Mouse (Mus musculus) limb, embryonic 13.5 days (tissue): ENCODE results near the gene Ubac2. TPM values are rescaled to one million over a fixed set of nuclear protein-coding genes. Genes with fewer than 3 reads are reported as not detected.
A peak's percentile ranks its signal among the peaks of the same experiment; 100 is the strongest.

Source experiments
- ATAC-seq: fragments of 200-750 bp; cut with Nextera tagmentation; 2 replicates; pipeline ENCODE4 v1.8.0; 2017; ENCODE audit warnings: low read depth, moderate number of reproducible peaks, moderate TSS enrichment; ENCODE audit not compliant: low FRiP score
- H3K27ac ChIP-seq: fragments of 300-500 bp; sonication (generic); 2 replicates; pipeline ENCODE4 v1.5.1; 2015; ENCODE audit warnings: inconsistent platforms, mild to moderate bottlenecking, moderate library complexity
- H3K27me3 ChIP-seq: fragments of 300-500 bp; sonication (generic); 2 replicates; pipeline ENCODE4 v1.6.1; 2015; ENCODE audit warnings: mild to moderate bottlenecking, inconsistent platforms
- H3K36me3 ChIP-seq: fragments of 300-500 bp; sonication (generic); 2 replicates; pipeline ENCODE4 v1.6.1; 2015; ENCODE audit warnings: inconsistent platforms, mild to moderate bottlenecking, moderate library complexity
- H3K4me1 ChIP-seq: fragments of 300-500 bp; sonication (generic); 2 replicates; pipeline ENCODE4 v1.6.1; 2015; ENCODE audit warnings: inconsistent platforms
- H3K4me2 ChIP-seq: fragments of 300-500 bp; sonication (generic); replicated peaks from 2 replicates; pipeline ENCODE4 v1.6.1; 2015; ENCODE audit warnings: inconsistent platforms, mild to moderate bottlenecking, moderate library complexity
- H3K4me3 ChIP-seq: fragments of 300-500 bp; sonication (generic); 2 replicates; pipeline ENCODE4 v1.5.1; 2015; ENCODE audit warnings: moderate library complexity, mild to moderate bottlenecking, inconsistent platforms
- H3K9ac ChIP-seq: fragments of 300-500 bp; sonication (generic); 2 replicates; pipeline ENCODE4 v1.6.1; 2015; ENCODE audit warnings: mild to moderate bottlenecking, inconsistent platforms
- H3K9me3 ChIP-seq: fragments of 300-500 bp; sonication (generic); 2 replicates; pipeline ENCODE4 v1.6.1; 2016; ENCODE audit warnings: inconsistent platforms
- WGBS: fragments of 180-500 bp; shearing (Covaris S2); methylation state at CpG from one replicate; pipeline ENCODE4 v1.1.7; 2015; 5-methylcytosine and 5-hydroxymethylcytosine counted together
- polyA plus RNA-seq: library from polyadenylated mRNA; unstranded; fragments of >200 nt; fragmentation: Nextera tagmentation; extraction: Ambion mirVana; gene quantifications from 2 replicates; pipeline ENCODE4 v1.2.1, GENCODE M21; 2015

The Ubac2 gene
- polyA plus RNA-seq, 1 experiment from 2014 or later = 71.6 TPM

DNA sequence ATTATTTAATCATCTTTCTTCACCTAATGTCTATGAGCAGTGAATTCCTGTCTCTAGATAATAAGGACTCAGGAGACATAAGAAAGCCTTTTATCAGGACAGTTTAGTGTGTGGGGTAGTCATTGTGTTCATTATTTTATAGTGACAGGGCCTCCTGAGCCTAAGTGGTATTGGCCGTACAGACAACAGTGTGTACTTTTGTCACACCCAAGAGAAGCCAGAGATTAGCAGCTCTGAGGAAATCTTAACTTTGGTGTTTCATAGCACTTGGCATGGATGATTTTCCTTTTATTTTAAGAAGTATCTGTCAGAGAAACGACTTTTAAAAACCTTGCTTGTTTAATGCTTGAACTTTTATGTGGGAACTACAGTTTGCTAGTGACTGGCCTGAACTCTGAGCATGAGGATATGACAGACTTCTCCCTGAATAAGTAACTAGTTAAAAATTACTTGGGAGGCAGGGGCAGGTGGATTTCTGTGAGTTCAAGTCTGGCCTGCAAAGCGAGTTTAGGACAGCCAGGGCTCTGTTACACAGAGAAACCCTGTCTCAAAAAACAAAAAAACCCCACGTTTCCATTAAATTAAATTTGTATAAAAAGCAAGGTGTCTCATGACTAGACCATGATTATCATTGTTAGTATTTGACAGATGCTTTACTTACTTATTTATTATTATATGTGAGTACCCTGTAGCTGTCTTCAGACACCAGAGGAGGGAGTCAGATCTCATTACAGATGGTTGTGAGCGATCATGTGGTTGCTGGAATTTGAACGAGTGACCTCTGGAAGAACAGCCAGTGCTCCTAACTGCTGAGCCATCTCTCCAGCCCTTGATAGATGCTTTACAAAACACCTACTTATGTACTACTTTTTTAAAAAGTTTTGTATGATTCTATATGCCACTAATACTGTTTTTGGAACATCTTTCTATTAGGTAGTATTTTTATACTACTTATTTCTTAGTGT, 18.0 kb downstream of the Ubac2 start:
- no peaks in the 10 kb centered on the region for H3K9me3 ChIP-seq

DNA sequence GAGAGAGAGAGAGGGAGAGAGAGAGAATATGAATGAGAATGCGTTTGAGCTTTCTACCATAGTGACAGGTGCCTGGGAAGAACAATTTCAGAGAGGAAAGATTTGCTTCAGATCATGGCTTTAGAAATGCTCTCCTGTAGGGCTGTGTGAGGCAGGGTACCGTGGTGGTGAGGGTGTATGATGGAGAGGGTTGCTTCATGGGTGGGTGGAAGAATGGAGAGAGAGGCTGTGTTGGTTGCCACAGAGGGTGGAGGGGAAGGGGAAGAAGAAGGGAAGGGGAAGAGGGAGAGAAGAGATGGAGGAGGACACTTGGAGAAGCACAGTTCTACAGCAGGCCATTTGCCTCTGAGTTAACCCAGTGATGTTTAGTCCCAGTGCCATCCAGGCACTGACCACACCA, 19.4 kb downstream of the Ubac2 start:
- no peak overlapping the region for H3K27ac ChIP-seq
- 96% methylated on average over 2 of the region's 2 CpGs for WGBS
- no peaks in the 10 kb centered on the region for H3K9me3 ChIP-seq
- ATAC-seq = no peak
- no peak overlapping the region for H3K9ac ChIP-seq
- H3K27me3 ChIP-seq = no peaks in the 10 kb centered on the region
- H3K4me3 ChIP-seq = no peak overlapping the region
- H3K4me2 ChIP-seq = no peak overlapping the region
- peaks cover 5% of the 10 kb centered on the region; the same call in 1 of the 2 replicates for H3K36me3 ChIP-seq
- peaks cover 32% of the 10 kb centered on the region for H3K4me1 ChIP-seq

More for the DNA sequence above, 18.0 kb downstream of the Ubac2 start:
- Histone ChIP-seq H3K27ac (no peak overlapping the region), H3K36me3 (peaks cover 5% of the 10 kb centered on the region; the same call in 1 of the 2 replicates), H3K4me2 (no peak overlapping the region), H3K4me1 (peaks cover 37% of the 10 kb centered on the region), H3K9ac (no peak overlapping the region), H3K4me3 (no peak overlapping the region), H3K27me3 (no peaks in the 10 kb centered on the region)
- no peak for ATAC-seq
- 78% methylated on average over 6 of the region's 6 CpGs for WGBS

DNA sequence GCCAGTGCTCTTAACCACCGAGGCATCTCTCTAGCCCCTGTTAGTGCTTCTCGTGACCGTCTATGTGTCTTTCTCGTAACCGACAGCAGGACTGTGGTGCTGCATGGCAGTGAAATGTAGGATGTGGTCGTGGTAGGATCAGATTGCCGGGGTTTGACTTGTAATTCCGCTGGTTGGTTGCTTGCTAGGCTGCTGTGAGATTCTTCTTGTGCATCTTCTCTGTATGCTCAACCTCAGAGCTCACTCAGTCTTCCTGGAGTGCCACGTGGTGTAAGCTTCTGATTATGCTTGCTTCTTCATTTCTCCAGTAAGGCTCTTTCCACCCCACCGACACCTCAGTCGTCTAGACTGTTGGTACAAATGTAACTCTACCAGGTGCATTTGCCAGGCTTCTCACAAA, 20.1 kb downstream of the Ubac2 start:
- ATAC-seq = no peak
- H3K4me3 ChIP-seq = no peak overlapping the region
- no peaks in the 10 kb centered on the region for H3K27me3 ChIP-seq
- no peak overlapping the region for H3K4me2 ChIP-seq
- no peak overlapping the region for H3K27ac ChIP-seq
- no peak overlapping the region for H3K9ac ChIP-seq
- H3K36me3 ChIP-seq = peaks cover 5% of the 10 kb centered on the region; the same call in 1 of the 2 replicates
- WGBS = 86% methylated on average over 11 of the region's 11 CpGs
- H3K9me3 ChIP-seq = no peaks in the 10 kb centered on the region
- H3K4me1 ChIP-seq = peaks cover 32% of the 10 kb centered on the region

DNA sequence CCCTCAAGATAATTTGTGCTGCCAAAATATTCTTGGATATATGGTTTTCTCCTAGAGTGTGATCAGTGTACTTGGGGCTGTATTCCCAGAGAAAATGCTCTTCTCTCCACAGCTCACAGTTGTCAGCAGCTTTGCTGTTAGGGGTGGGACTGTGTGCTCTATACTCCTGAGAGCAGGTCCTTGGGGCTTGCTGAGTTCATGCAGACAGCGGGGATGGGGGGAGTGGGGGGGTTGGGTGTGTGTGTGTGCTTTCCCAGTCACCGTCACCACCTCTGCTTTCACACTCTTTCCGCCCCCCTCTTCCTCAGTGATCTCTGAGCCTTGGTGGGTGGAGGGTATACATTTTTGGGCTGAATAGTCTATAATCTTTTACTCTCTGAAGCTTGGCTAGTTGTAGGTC, 20.7 kb downstream of the Ubac2 start:
- Histone ChIP-seq H3K4me1 (peaks cover 26% of the 10 kb centered on the region), H3K9me3 (no peaks in the 10 kb centered on the region), H3K4me2 (no peak overlapping the region), H3K4me3 (no peak overlapping the region), H3K27me3 (no peaks in the 10 kb centered on the region), H3K9ac (no peak overlapping the region), H3K27ac (no peak overlapping the region; the same call in 1 of the 2 replicates), H3K36me3 (peaks cover 5% of the 10 kb centered on the region; the same call in 1 of the 2 replicates)
- ATAC-seq = no peak
- WGBS = 74% methylated on average over 3 of the region's 3 CpGs

DNA sequence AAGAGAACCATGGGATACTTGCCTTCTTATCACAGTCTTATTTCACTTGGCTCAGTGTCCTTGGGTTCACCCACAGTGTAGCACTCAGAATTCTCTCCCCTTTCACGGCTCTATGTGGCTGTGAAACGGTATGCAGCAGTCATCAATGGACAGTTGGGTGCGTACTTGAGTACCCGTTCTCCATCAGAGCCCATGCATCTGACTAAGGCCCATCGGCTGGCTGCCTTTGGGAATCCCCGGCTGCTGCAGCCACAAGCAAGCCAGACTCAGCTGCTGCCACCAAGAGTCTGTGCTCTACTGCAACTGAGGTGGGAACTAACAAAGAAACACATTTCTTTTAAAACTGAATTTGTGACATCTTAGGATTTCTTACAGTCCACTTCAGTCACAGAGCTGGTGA, 23.1 kb downstream of the Ubac2 start:
- Histone ChIP-seq H3K27ac (no peak overlapping the region), H3K4me1 (peaks cover 11% of the 10 kb centered on the region; the same call in 1 of the 2 replicates), H3K4me2 (no peak overlapping the region), H3K4me3 (no peak overlapping the region), H3K36me3 (peaks cover 11% of the 10 kb centered on the region; the same call in 1 of the 2 replicates), H3K27me3 (no peaks in the 10 kb centered on the region), H3K9me3 (no peaks in the 10 kb centered on the region), H3K9ac (no peak overlapping the region)
- ATAC-seq = no peak
- WGBS = 93% methylated on average over 6 of the region's 6 CpGs

DNA sequence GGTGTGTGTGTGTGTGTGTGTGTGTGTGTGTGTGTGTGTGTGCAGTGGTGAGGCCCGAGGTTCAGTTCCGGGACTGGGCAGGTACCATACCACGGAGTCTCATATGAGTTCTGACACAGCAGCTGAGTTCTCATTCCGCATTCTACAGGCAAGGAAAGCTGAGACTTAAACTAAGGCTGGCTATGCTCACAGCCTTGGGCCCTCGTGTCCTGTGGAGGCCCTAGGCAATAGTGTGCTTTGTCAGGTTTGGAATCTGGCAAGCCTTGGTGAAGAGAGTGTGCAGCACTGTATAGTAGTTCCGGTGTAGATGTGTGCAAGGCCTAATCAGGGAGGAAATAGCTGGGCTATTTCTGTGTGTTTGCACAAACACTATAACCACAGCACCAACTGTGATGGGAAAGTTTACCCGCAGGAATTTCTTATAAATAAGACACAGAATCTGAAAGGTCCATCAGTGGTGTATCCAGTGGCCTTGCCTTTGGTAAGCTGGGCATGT, 25.0 kb downstream of the Ubac2 start:
- Histone ChIP-seq H3K27me3 (no peaks in the 10 kb centered on the region), H3K9me3 (no peaks in the 10 kb centered on the region), H3K4me3 (no peak overlapping the region), H3K9ac (peak overlapping the region; percentile 13; the same call in 1 of the 2 replicates), H3K27ac (no peak overlapping the region), H3K36me3 (peaks cover 19% of the 10 kb centered on the region), H3K4me1 (peaks cover 11% of the 10 kb centered on the region; the same call in 1 of the 2 replicates), H3K4me2 (no peak overlapping the region)
- ATAC-seq = no peak
- 85% methylated on average over 7 of the region's 7 CpGs for WGBS

DNA sequence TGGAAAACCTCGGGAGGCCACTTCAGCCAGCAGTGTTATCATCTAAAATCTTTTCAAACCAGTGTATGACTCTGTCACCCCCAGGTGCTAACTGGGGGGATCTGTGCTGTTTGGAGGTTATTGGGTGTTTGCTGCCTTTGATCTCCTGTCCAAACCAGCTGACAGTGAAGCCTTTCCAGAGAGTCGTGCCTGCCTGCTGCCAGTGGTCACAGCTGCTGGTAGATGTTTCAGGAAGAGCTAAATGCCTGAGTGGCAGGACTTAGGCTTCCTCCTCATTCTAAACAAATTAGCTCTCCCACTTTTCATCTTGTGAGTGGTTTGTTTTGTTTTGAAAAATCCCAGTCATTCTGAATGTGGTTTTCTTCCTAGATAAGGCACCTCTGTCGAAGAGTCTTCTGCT, 26.3 kb downstream of the Ubac2 start:
- H3K27me3 ChIP-seq = no peaks in the 10 kb centered on the region
- H3K9ac ChIP-seq = no peak overlapping the region; the same call in 1 of the 2 replicates
- H3K4me2 ChIP-seq = no peak overlapping the region
- no peaks in the 10 kb centered on the region for H3K9me3 ChIP-seq
- WGBS = 15% methylated on average over 3 of the region's 3 CpGs
- peaks cover 30% of the 10 kb centered on the region for H3K36me3 ChIP-seq
- H3K27ac ChIP-seq = no peak overlapping the region
- H3K4me1 ChIP-seq = no peaks in the 10 kb centered on the region; the same call in 1 of the 2 replicates
- no peak for ATAC-seq
- no peak overlapping the region for H3K4me3 ChIP-seq

DNA sequence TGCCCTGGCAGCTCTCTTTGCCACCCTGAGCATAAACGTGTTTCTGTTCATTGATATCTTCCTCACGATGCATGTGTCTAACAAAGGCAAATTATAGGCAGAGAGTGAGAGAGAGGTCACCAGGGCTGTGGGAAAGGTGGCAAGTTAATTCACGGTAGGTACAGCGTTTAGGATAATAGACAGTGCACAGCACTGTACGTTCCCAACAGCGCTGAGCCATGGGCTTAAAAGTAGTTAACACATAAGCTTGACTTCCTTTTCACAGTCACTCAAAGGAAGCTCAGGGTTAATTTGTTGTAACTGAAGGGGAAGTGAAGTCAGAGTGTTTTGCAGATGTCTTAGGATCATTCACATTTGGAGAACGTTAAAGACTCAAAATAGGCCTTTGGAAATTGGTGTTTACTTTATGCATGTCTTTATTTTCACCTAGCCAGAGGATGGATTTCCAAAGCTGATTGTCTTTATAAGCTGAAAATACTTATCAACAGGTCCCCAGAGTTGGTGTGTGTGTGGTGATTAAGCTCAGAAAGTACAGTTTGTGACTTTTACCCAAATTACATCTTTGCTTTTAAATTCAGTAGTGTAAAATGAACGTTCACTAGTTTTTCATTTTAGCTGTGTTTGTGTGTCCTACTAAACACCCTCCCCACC, 28.0 kb downstream of the Ubac2 start:
- ATAC-seq = no peak
- H3K27me3 ChIP-seq = no peaks in the 10 kb centered on the region
- H3K4me1 ChIP-seq = no peaks in the 10 kb centered on the region; the same call in 1 of the 2 replicates
- peaks cover 44% of the 10 kb centered on the region for H3K36me3 ChIP-seq
- no peak overlapping the region for H3K4me2 ChIP-seq
- no peak overlapping the region for H3K9ac ChIP-seq
- no peak overlapping the region for H3K4me3 ChIP-seq
- 68% methylated on average over 8 of the region's 8 CpGs for WGBS
- H3K9me3 ChIP-seq = no peaks in the 10 kb centered on the region
- H3K27ac ChIP-seq = no peak overlapping the region

DNA sequence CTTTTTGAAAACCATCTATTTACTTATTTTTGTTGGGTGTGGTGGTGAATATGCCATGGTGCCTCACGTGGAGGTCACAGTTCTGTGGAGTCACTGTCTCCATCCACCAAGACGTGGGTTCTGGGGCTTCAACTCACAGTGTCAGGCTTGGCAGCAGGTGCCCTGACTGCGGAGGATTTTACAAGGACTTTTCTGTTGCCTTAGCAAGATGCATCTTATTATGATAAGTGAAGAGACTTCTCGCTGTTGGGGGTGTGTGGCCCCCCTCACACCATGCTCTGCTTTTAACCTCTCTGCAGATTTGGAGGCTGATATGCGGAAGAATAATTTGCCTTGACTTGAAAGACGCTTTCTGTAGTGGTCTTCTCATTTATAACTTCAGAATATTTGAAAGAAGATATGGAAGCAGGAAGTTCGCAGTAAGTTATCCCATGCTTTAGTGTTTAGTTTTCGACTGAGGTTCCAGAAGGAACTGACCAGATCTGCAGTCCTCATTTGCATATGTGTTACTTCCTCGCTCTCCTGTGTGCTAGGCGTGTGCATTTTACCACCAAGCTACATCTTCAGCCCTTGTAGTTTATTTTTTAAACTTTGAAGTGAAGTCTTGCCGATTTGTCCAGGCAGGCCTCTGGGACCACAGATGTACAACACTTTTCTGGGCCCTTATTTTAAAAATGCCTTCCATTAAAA, 28.7 kb downstream of the Ubac2 start:
- no peak overlapping the region for H3K9ac ChIP-seq
- no peak overlapping the region for H3K27ac ChIP-seq
- no peak overlapping the region for H3K4me3 ChIP-seq
- H3K4me1 ChIP-seq = no peaks in the 10 kb centered on the region; the same call in 1 of the 2 replicates
- H3K4me2 ChIP-seq = no peak overlapping the region
- no peaks in the 10 kb centered on the region for H3K27me3 ChIP-seq
- H3K9me3 ChIP-seq = no peaks in the 10 kb centered on the region
- ATAC-seq = no peak
- peaks cover 51% of the 10 kb centered on the region for H3K36me3 ChIP-seq
- 88% methylated on average over 11 of the region's 11 CpGs for WGBS

DNA sequence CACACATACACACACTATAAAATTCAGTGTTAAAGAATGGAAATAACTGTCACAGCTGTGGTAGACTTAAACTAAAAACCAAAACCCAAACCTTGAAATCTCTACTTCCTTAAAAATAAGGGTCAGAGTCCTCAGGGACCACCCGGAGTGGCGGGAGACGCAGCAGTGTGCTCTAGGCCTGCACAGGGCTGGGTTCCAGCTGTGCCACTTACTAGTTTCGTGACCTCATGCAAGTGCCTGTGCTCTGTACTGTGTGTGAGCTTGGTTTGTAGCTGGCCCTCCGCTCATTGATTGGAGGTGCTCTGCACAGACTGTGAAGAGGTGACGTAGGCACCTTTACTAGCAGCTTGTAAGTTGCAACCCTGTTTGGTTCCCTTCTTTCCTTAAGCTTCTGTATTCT, 31.4 kb downstream of the Ubac2 start:
- no peaks in the 10 kb centered on the region for H3K9me3 ChIP-seq
- H3K36me3 ChIP-seq = peaks cover 62% of the 10 kb centered on the region
- H3K4me1 ChIP-seq = no peaks in the 10 kb centered on the region
- no peak overlapping the region for H3K4me3 ChIP-seq
- H3K27me3 ChIP-seq = no peaks in the 10 kb centered on the region
- 90% methylated on average over 6 of the region's 6 CpGs for WGBS
- H3K4me2 ChIP-seq = no peak overlapping the region
- no peak for ATAC-seq
- H3K27ac ChIP-seq = no peak overlapping the region
- no peak overlapping the region for H3K9ac ChIP-seq

DNA sequence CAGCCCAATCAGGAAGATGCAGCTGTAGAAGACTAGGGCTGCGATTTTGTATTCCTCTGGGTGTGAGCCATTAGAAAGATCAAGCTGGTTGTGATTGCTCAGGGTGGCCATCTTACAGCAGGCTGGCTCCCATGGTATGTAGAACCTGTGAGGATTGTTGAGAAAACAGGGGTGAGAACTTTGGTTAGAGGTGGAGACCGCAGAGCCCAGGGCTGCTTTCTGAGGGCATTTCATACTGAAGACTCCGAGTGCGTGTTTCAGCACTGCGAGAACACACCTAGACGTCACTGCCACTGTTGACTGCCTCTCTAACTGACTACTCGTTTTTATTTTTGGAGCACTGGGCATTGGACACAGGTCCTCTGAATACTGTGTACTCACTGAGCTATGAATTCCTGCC, 34.1 kb downstream of the Ubac2 start:
- Histone ChIP-seq H3K4me2 (no peak overlapping the region), H3K27ac (no peak overlapping the region), H3K4me3 (no peak overlapping the region), H3K9me3 (no peaks in the 10 kb centered on the region), H3K4me1 (no peaks in the 10 kb centered on the region), H3K27me3 (no peaks in the 10 kb centered on the region), H3K9ac (no peak overlapping the region), H3K36me3 (peaks cover 68% of the 10 kb centered on the region)
- WGBS = 89% methylated on average over 7 of the region's 7 CpGs
- no peak for ATAC-seq
